Mouse (Mus musculus): Measurements from ENCODE around the gene Synrg.
A peak's percentile ranks its signal among the peaks of the same experiment; 100 is the strongest.

The Synrg gene

GRCm38 (mm10) chr11:84042808-84043762, 78.9 kb downstream of the Synrg start:
- peak; percentile 89 for DNase-seq

GRCm38 (mm10) chr11:84044988-84045387, 80.8 kb downstream of the Synrg start:
- no peak for DNase-seq

- DNase-seq, result no peak
Observed at GRCm38 (mm10) chr11:84047270-84047669, 83.0 kb downstream of the Synrg start.

- no peak for DNase-seq
Observed at GRCm38 (mm10) chr11:84048411-84048810, 84.2 kb downstream of the Synrg start.

- DNase-seq, result no peak
Observed at GRCm38 (mm10) chr11:84053055-84053454, 88.8 kb downstream of the Synrg start.

- no peak for DNase-seq
Observed at GRCm38 (mm10) chr11:84053524-84054163, 89.4 kb downstream of the Synrg start.

GRCm38 (mm10) chr11:84057418-84057817, 93.2 kb downstream of the Synrg start:
- no peak for DNase-seq

GRCm38 (mm10) chr11:84059784-84060183, 95.6 kb downstream of the Synrg start:
- no peak for DNase-seq

- no peak for DNase-seq
Observed at GRCm38 (mm10) chr11:84060635-84061034, 96.4 kb downstream of the Synrg start.

- no peak for DNase-seq
Observed at GRCm38 (mm10) chr11:84061881-84062280, 97.7 kb downstream of the Synrg start.

- peak; percentile 40 for DNase-seq
Observed at GRCm38 (mm10) chr11:84062805-84063204, 98.6 kb downstream of the Synrg start.

- DNase-seq, result no peak
Observed at GRCm38 (mm10) chr11:84063631-84064209, 99.5 kb downstream of the Synrg start.

GRCm38 (mm10) chr11:84066071-84066481, 101.8 kb downstream of the Synrg start:
- DNase-seq, result peak; percentile 43

- peak; percentile 46 for DNase-seq
Observed at GRCm38 (mm10) chr11:84066927-84067645, 102.9 kb downstream of the Synrg start.

- DNase-seq, result no peak
Observed at GRCm38 (mm10) chr11:84067720-84068190, 103.5 kb downstream of the Synrg start.

- peak; percentile 87 for DNase-seq
Observed at GRCm38 (mm10) chr11:84068191-84069033, 104.2 kb downstream of the Synrg start.

GRCm38 (mm10) chr11:84069034-84069370, 104.8 kb downstream of the Synrg start, which contains the start of gene Dusp14:
TSS of gene Dusp14 (minus strand) at chr11:84069261.
- DNase-seq, result peak; percentile 33

- DNase-seq, result peak; percentile 29
Observed at GRCm38 (mm10) chr11:84072904-84073651, 108.8 kb downstream of the Synrg start.

- no peak for DNase-seq
Observed at GRCm38 (mm10) chr11:84073816-84074764, 109.9 kb downstream of the Synrg start.

- no peak for DNase-seq
Observed at GRCm38 (mm10) chr11:84077008-84077407, 112.8 kb downstream of the Synrg start.
